Mouse (Mus musculus) ES-E14 (cell line): ENCODE measurements around the gene Habp4. TPM values are rescaled to one million over a fixed set of nuclear protein-coding genes. Genes with fewer than 3 reads are reported as not detected.

Source experiments
- DNase-seq: peaks from one replicate; pipeline ENCODE4 v3.0.0-alpha.2; 2013; ENCODE audit warnings: low read depth, low spot score
- H3K27ac ChIP-seq: 2 replicates; pipeline ENCODE4 v1.5.1; 2012; ENCODE audit warnings: low read depth, mild to moderate bottlenecking, low read length, moderate library complexity, mixed read lengths; ENCODE audit not compliant: poor library complexity, insufficient read depth, severe bottlenecking
- H3K36me3 ChIP-seq: 2 replicates; pipeline ENCODE4 v1.6.1; 2012; ENCODE audit warnings: mild to moderate bottlenecking, low read length, moderate library complexity, mixed read lengths; ENCODE audit not compliant: control insufficient read depth, poor library complexity, insufficient read depth, severe bottlenecking
- H3K4me1 ChIP-seq, 2 experiments: fragments of 150-350 bp in 1 of 2; sonication (generic) in 1 of 2; 2 replicates each; pipeline ENCODE4 v1.6.1; 2012; ENCODE audit warnings: low read length in 2 of 2, mild to moderate bottlenecking in 1 of 2, mixed read lengths in 1 of 2; ENCODE audit not compliant: control insufficient read depth in 2 of 2, insufficient read depth in 2 of 2, poor library complexity in 1 of 2
- H3K4me3 ChIP-seq, 2 experiments: fragments of 150-350 bp in 1 of 2; sonication (generic) in 1 of 2; 2 replicates each; pipeline ENCODE4 v1.5.1; 2012; ENCODE audit warnings: low read length in 2 of 2, low read depth in 1 of 2, mild to moderate bottlenecking in 1 of 2, mixed read lengths in 1 of 2; ENCODE audit not compliant: insufficient read depth in 1 of 2, poor library complexity in 1 of 2, severe bottlenecking in 1 of 2
- H3K9ac ChIP-seq: 2 replicates; pipeline ENCODE4 v1.6.1; 2012; ENCODE audit warnings: low read depth, mild to moderate bottlenecking, low read length, mixed read lengths; ENCODE audit not compliant: poor library complexity, insufficient read depth, severe bottlenecking
- H3K9me3 ChIP-seq: fragments of 150-350 bp; sonication (generic); 2 replicates; pipeline ENCODE4 v1.6.1; 2012; ENCODE audit warnings: low read depth, mild to moderate bottlenecking, low read length; ENCODE audit not compliant: control insufficient read depth, insufficient read depth
- CHD2 ChIP-seq: IDR thresholded peaks from 2 replicates; pipeline ENCODE4 v1.6.1; 2014; ENCODE audit warnings: mild to moderate bottlenecking, low read depth, low read length, inconsistent platforms
- HCFC1 ChIP-seq: IDR thresholded peaks from 2 replicates; pipeline ENCODE4 v1.6.1; 2012; ENCODE audit warnings: low read length, inconsistent platforms, borderline replicate concordance; ENCODE audit not compliant: insufficient read depth
- MAFK ChIP-seq: IDR thresholded peaks from 2 replicates; pipeline ENCODE4 v1.6.1; 2014; ENCODE audit warnings: mild to moderate bottlenecking, low read depth, low read length, inconsistent platforms; ENCODE audit not compliant: insufficient read depth
- ZC3H11A ChIP-seq: IDR thresholded peaks from 2 replicates; pipeline ENCODE4 v1.6.1; 2012; ENCODE audit warnings: low read depth, mild to moderate bottlenecking, inconsistent platforms, low read length, borderline replicate concordance
- ZNF384 ChIP-seq: IDR thresholded peaks from 2 replicates; pipeline ENCODE4 v1.6.1; 2012; ENCODE audit warnings: low read depth, low read length, inconsistent platforms
- in situ Hi-C, 2 experiments: fragments of 600-800 bp; cut with MboI; formaldehyde crosslinking; loops; one replicate each; pipeline ENCODE4 v1.15.1; 2025; ENCODE audit warnings: low sequenced_read_pairs in 2 of 2, inconsistent platforms in 1 of 2; ENCODE audit not compliant: unreplicated experiment in 2 of 2
- total RNA-seq: library from RNA; depleted of rRNA; stranded (reverse); fragments of 300-350 nt; gene quantifications from 2 replicates; pipeline ENCODE4 v1.2.3, GENCODE M21; 2012

Habp4 gene
- total RNA-seq, 1 experiment, result 5.3 TPM

DNA sequence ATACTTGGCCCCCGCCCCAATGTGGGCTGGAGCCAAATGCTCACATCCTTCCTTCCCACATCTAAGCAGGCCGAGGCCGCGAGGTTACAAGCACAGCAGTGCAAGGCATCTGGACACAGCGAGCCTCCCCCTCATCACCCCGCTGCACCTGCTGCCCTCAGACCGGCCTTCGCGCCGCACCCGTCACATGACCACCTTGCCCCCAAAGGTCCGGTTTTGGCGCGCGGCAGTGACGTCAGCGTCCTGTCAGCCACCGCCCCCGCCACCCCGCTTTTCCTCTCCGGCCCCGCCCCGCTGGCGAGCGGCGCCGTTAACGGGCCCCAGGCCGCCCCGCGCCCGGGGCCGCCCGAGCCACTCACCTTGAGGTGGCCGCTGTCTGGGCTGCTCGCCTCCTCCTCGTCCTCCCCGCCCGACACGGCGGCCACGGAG is 9.4 kb upstream of the Habp4 start:
- Histone ChIP-seq H3K4me3 (peak overlapping the region; percentile 90 to 94), H3K27ac (peak overlapping the region; percentile 96), H3K9ac (peak overlapping the region; percentile 93), H3K4me1 (peaks cover 9 to 14% of the 10 kb centered on the region in 2 experiments; a peak in 2 of 4 replicates), H3K9me3 (no peaks in the 10 kb centered on the region), H3K36me3 (peaks cover 3% of the 10 kb centered on the region; the same call in 1 of the 2 replicates)
- peak; percentile 65 for DNase-seq
- in situ Hi-C loops, result no loop called here
- TF ChIP-seq ZC3H11A (no peak), HCFC1 (peak; percentile 68; the same call in 1 of the 2 replicates), CHD2 (no peak)

DNA sequence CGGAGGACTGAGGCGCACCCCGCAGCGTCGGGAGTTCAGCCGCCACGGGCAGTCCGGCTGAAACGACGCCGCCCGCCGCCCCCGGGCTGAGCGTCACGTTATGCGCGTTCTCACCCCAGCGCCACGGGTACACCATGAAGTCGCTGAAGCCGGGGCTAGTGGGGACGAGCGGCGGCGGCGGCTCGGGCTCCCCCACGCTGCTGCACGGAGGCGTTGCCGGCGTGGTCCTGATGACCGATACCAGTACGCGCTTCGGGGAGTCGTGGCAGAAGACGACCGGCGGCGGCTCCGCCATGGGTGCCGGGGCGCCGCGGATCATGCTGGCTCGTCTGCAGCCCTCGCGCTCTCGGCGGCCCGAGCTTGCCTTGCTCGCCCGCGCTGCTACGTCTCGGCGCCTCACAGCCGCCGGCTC is 8.9 kb upstream of the Habp4 start:
- in situ Hi-C loops, result no loop called here

DNA sequence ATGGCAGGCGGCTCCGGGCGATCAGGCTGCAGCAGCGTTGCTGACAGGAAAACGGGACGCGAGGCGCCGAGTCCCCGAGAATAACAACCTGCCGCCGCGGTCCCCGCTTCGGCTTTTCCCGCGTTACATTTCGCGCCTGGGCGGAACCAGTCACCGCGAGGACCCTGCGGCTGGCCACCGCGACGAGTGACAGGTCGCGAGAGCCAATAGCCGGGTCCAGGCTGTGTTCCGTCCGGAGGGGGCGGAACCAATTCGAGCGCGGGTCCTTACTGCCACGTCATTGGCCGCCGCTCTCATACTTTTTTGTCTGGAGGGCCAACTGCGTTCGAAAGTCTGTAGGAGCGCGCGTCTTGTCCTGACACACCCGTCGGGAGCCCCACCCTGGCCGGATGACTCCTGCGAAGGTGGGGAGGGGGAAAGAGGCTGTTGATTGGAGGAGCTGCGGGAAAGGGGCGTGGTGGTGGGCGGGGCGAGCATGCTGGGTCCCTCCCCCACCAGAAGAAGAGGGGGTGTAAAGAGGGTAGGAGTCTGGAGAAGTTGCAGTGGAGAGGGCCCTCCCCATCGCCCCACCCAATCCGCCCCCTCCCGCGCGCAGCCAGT is 8.4 kb upstream of the Habp4 start, which contains the start of gene Zfp367:
Gene Zfp367 (minus strand): TSS at position 120 of the 600 bp plus-strand sequence.
- Histone ChIP-seq H3K36me3 (peaks cover 3% of the 10 kb centered on the region; the same call in 1 of the 2 replicates), H3K4me1 (peaks cover 9 to 14% of the 10 kb centered on the region in 2 experiments; a peak in 2 of 4 replicates), H3K9ac (peak within 1 kb of the TSS; percentile 93), H3K27ac (peak within 1 kb of the TSS; percentile 96), H3K9me3 (no peaks in the 10 kb centered on the region), H3K4me3 (peak within 1 kb of the TSS; percentile 90 to 94)
- DNase-seq, result peak; percentile 97
- in situ Hi-C loops, result no loop called here
- TF ChIP-seq HCFC1 (no peak), ZC3H11A (no peak), CHD2 (peak; percentile 59; the same call in 1 of the 2 replicates)

More for the DNA sequence above, 8.9 kb upstream of the Habp4 start:
- Histone ChIP-seq H3K9me3 (no peaks in the 10 kb centered on the region), H3K9ac (peak overlapping the region; percentile 93), H3K36me3 (peaks cover 3% of the 10 kb centered on the region; the same call in 1 of the 2 replicates), H3K4me1 (peaks cover 9 to 14% of the 10 kb centered on the region in 2 experiments; a peak in 2 of 4 replicates), H3K27ac (peak overlapping the region; percentile 96), H3K4me3 (peak overlapping the region; percentile 90 to 94)
- no peak for DNase-seq
- no peak for TF ChIP-seq MAFK
- no peak for TF ChIP-seq CHD2
- no peak for TF ChIP-seq ZNF384
- no peak for TF ChIP-seq ZC3H11A
- no peak for TF ChIP-seq HCFC1

- Histone ChIP-seq H3K9me3 (no peaks in the 10 kb centered on the region), H3K4me3 (peak overlapping the region; percentile 32 to 53), H3K36me3 (peaks cover 3% of the 10 kb centered on the region; the same call in 1 of the 2 replicates), H3K9ac (peak overlapping the region; percentile 57), H3K4me1 (peaks cover 9 to 12% of the 10 kb centered on the region in 2 experiments; a peak in 2 of 4 replicates), H3K27ac (peak overlapping the region; percentile 89)
- DNase-seq, result peak; percentile 45
- in situ Hi-C loops, result no loop called here
- TF ChIP-seq ZC3H11A, result no peak
- no peak for TF ChIP-seq CHD2
- TF ChIP-seq MAFK, result no peak
Observed at GRCm38 (mm10) chr13:64153751-64154267, 7.8 kb upstream of the Habp4 start.
